Mouse (Mus musculus) CH12.LX (cell line): ENCODE measurements at regions not wholly inside any gene's neighbourhood (a gene's known extent, or its start where the extent isn't known, plus 50 kb on each side); places are given as distances from the start of the nearest gene placed in this dataset.

Source experiments
- CTCF ChIP-seq, 2 experiments: IDR thresholded peaks in 1 of 2; conservative IDR thresholded peaks in 1 of 2; 2 replicates each; pipeline ENCODE4 v1.5.1; 2011 to 2012; ENCODE audit warnings: low read depth in 2 of 2, low read length in 2 of 2, improper control_type of control experiment in 1 of 2, inconsistent platforms in 1 of 2, mild to moderate bottlenecking in 1 of 2, moderate library complexity in 1 of 2
- EP300 ChIP-seq: IDR thresholded peaks from 2 replicates; pipeline ENCODE4 v1.6.1; 2011; ENCODE audit warnings: low read length, improper control_type of control experiment
- HCFC1 ChIP-seq: IDR thresholded peaks from 2 replicates; pipeline ENCODE4 v1.6.1; 2012; ENCODE audit warnings: low read depth, mild to moderate bottlenecking, inconsistent platforms, low read length, improper control_type of control experiment
- MEF2A ChIP-seq: IDR thresholded peaks from 2 replicates; pipeline ENCODE4 v1.6.1; 2014; ENCODE audit warnings: low read depth, mild to moderate bottlenecking, inconsistent platforms, low read length, improper control_type of control experiment, borderline replicate concordance
- NRF1 ChIP-seq: IDR thresholded peaks from 2 replicates; pipeline ENCODE4 v1.6.1; 2014; ENCODE audit warnings: low read depth, mild to moderate bottlenecking, inconsistent platforms, low read length, improper control_type of control experiment, moderate library complexity
- POLR2A ChIP-seq: IDR thresholded peaks from 2 replicates; pipeline ENCODE4 v1.6.1; 2011; ENCODE audit warnings: low read depth, mild to moderate bottlenecking, improper control_type of control experiment, low read length
- RCOR1 ChIP-seq: conservative IDR thresholded peaks from 2 replicates; pipeline ENCODE4 v1.6.1; 2012; ENCODE audit warnings: low read depth, mild to moderate bottlenecking, inconsistent platforms, low read length, improper control_type of control experiment
- USF1 ChIP-seq: IDR thresholded peaks from 2 replicates; pipeline ENCODE4 v1.6.1; 2014; ENCODE audit warnings: low read depth, mild to moderate bottlenecking, inconsistent platforms, low read length, improper control_type of control experiment
- USF2 ChIP-seq: conservative IDR thresholded peaks from 2 replicates; pipeline ENCODE4 v1.6.1; 2011; ENCODE audit warnings: low read depth, low read length, improper control_type of control experiment
- ZMIZ1 ChIP-seq: IDR thresholded peaks from 2 replicates; pipeline ENCODE4 v1.6.1; 2012; ENCODE audit warnings: low read depth, mild to moderate bottlenecking, inconsistent platforms, low read length, improper control_type of control experiment

GRCm38 (mm10) chr9:24848210-24848609 is 74.1 kb upstream of the Tbx20 start:
- no peak for TF ChIP-seq ZMIZ1
- no peak for TF ChIP-seq CTCF (conservative IDR thresholded peaks at IDR 0.05 in 1 of 2, IDR thresholded peaks at IDR 0.05 in 1 of 2; ENCODE audit: low read depth in 2 of 2, low read length in 2 of 2)
- TF ChIP-seq RCOR1 = no peak
- TF ChIP-seq MEF2A = no peak
- no peak for TF ChIP-seq HCFC1
- no peak for TF ChIP-seq USF1
- no peak for TF ChIP-seq POLR2A
- TF ChIP-seq EP300 = no peak
- TF ChIP-seq NRF1 = no peak
- no peak for TF ChIP-seq USF2
